Comparison of ENCODE assay signal across 8 mouse cellular contexts in genomic region chr17:27480143-27481103, GRCm38 (mm10). TPM values are rescaled to one million over a fixed set of nuclear protein-coding genes. Genes with fewer than 3 reads are reported as not detected.
DNase-seq lines count a peak whose midpoint lies in the region; ATAC-seq and TF ChIP-seq lines count a peak whose summit lies in the region.

No protein-coding gene starts in this region.

- peak overlapping the region; percentile 18; the same call in 1 of the 2 replicates for H3K4me3 ChIP-seq in small intestine, adult 2 months (ENCODE audit: low read depth, low read length)

- H3K36me3 ChIP-seq in small intestine, adult 2 months (ENCODE audit: control insufficient read depth, insufficient read depth, low read length), result no peaks in the 10 kb centered on the region

- no peak for TF ChIP-seq POLR2A in small intestine, adult 2 months (IDR thresholded peaks at IDR 0.05; ENCODE audit: low read depth, low read length)

- H3K4me1 ChIP-seq in small intestine, adult 2 months (ENCODE audit: control insufficient read depth, insufficient read depth, insufficient read length, low read length), result peaks cover 10% of the 10 kb centered on the region

- H3K27me3 ChIP-seq in small intestine, adult 2 months (ENCODE audit: control insufficient read depth, insufficient read depth, low read length), result no peaks in the 10 kb centered on the region

- DNase-seq in cerebellum, adult 8-10 months, result peak; percentile 68
- DNase-seq in cerebellum, postnatal 4 days (ENCODE audit: low spot score in 2 of 2), result no peak
- peak; percentile 7 for DNase-seq in heart, adult 8-10 months (ENCODE audit: low spot score)
- DNase-seq in left cerebral cortex, adult 18-20 months (ENCODE audit: low spot score in 2 of 2), result peak; percentile 12 to 33
- DNase-seq in thymus, postnatal 4 days, result no peak
- no peak for DNase-seq in kidney, adult 9 months

- no peak for TF ChIP-seq CTCF in small intestine, adult 2 months (IDR thresholded peaks at IDR 0.05; ENCODE audit: extremely low read depth, insufficient read length, insufficient replicate concordance, low read depth, low read length)

- 16% methylated on average over 29 of the region's 29 CpGs for WGBS in small intestine, adult 2 months

- 0 out of 2 replicates have a peak overlapping the region, but pooled peaks have one; percentile 14 for H3K27ac ChIP-seq in small intestine, adult 2 months (ENCODE audit: insufficient read depth, low read depth, low read length)

- ATAC-seq in megakaryocyte progenitor cell, adult 5-6 weeks (replicated peaks; ENCODE audit: poor library complexity), result peak; percentile 44

RNA-seq across cellular contexts. Expression of gene Grm4, which starts 40.8 kb away (rescaled TPM):
- total RNA-seq in heart, adult 8-10 months (2022), result under 1 TPM in 3 of 4 experiments, not detected in 1; 0.16 to 0.30 (median 0.23) TPM
- total RNA-seq in left cerebral cortex, adult 18-20 months (2021), result 10 to 100 TPM; 22.3 to 27.6 TPM
- not detected in 2 replicates for total RNA-seq in megakaryocyte progenitor cell, adult 5-6 weeks (2015)
- not detected in 2 replicates for total RNA-seq in megakaryocyte progenitor cell, adult 5-6 weeks (2017)
- 0.88 and 4.1 TPM in 2 replicates for polyA plus RNA-seq in small intestine, adult 2 months (2012; rRNA removed)

Comparison
In these comparisons a context has a peak if more than half of its experiments do, and no peak if none do; other contexts are left out.
1. DNase-seq: peak in cerebellum, adult 8-10 months (single experiment), heart, adult 8-10 months (single experiment) and left cerebral cortex, adult 18-20 months (2 of 2); none in cerebellum, postnatal 4 days (0 of 2), thymus, postnatal 4 days (single experiment) and kidney, adult 9 months (single experiment).
2. RNA of gene Grm4, which starts 40.8 kb away (total RNA-seq): 22.3 to 27.6 TPM in left cerebral cortex, adult 18-20 months; 0.16 to 0.30 TPM in heart, adult 8-10 months and not detected in megakaryocyte progenitor cell, adult 5-6 weeks; every median in the first group is over 10 times any median in the second.